Mouse (Mus musculus) cerebellum, adult 11-12 months (tissue): ENCODE measurements around the gene Phldb2.

Experiments used
- DNase-seq: peaks from one replicate; pipeline ENCODE4 v3.0.0; 2022

Gene Phldb2

GRCm38 (mm10) chr16:45724061-45724741 is 229.2 kb downstream of the Phldb2 start, which contains the start of gene Tagln3:
Gene Tagln3, minus strand, starts transcription at chr16:45724608.
- peak; percentile 84 for DNase-seq

GRCm38 (mm10) chr16:45723172-45723901 is 230.1 kb downstream of the Phldb2 start:
- DNase-seq, result peak; percentile 49

GRCm38 (mm10) chr16:45722460-45722951 is 230.9 kb downstream of the Phldb2 start:
- peak; percentile 65 for DNase-seq

GRCm38 (mm10) chr16:45720022-45720630 is 233.3 kb downstream of the Phldb2 start:
- DNase-seq, result peak; percentile 71

- DNase-seq, result no peak
These were observed 235.1 kb downstream of the Phldb2 start for GRCm38 (mm10) chr16:45718296-45718695.

GRCm38 (mm10) chr16:45714489-45715150 is 238.8 kb downstream of the Phldb2 start:
- no peak for DNase-seq

- no peak for DNase-seq
These were observed 239.5 kb downstream of the Phldb2 start for GRCm38 (mm10) chr16:45713878-45714277.

- DNase-seq, result no peak
These were observed 240.1 kb downstream of the Phldb2 start for GRCm38 (mm10) chr16:45713261-45713660.

- peak; percentile 41 for DNase-seq
These were observed 242.1 kb downstream of the Phldb2 start for GRCm38 (mm10) chr16:45711263-45711662.

GRCm38 (mm10) chr16:45699301-45699700 is 254.1 kb downstream of the Phldb2 start:
- no peak for DNase-seq

- DNase-seq, result no peak
These were observed 255.4 kb downstream of the Phldb2 start for GRCm38 (mm10) chr16:45697996-45698395.
